Mouse (Mus musculus) embryo, embryonic 10 days (tissue): ENCODE measurements around the gene Elob.

ENCODE experiments used
- DNase-seq: peaks from one replicate; pipeline ENCODE4 v3.0.0-alpha.2; 2015; ENCODE audit warnings: low spot score

Elob gene

DNA sequence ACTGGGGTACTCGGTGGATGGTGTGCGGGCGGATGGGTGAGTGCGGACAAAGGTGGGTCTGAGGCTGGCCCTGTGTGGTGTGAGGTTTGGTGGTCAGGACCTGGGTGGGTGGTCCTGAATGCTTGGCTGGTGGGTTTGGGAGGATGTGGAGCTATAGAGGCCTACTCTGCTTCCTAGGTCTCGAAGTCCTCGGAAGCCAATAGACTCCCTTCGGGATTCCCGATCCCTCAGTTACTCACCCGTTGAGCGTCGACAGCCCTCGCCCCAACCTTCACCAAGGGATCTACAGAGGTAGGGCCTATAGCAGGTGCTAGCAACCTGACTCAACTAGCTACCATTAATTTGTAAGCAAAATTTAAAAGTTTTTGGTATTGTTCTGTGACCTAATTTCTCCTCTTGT lies 5.3 kb downstream of the Elob start:
- DNase-seq = no peak

GRCm38 (mm10) chr17:23823018-23823417 lies 5.9 kb downstream of the Elob start:
- DNase-seq = no peak

DNA sequence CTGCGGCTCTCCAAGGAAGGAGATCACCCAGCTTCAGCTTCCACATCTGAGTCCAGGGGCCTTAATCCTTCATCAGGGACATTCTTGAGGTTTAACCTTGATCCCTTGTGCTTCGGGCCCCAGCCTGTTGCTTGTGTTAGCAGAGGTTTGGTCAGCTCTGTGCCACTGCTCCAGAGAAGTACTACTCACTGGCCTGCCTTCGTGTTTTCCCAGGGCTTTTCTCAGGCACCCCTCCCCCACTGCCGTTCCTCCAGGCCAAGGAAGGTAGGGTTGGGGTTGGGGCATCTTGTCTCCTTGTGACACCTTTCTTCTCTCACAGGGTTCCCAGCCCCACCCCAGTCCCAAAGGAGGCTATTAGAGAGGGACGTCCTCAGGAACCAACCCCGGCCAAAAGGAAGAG lies 6.8 kb downstream of the Elob start:
- no peak for DNase-seq

DNA sequence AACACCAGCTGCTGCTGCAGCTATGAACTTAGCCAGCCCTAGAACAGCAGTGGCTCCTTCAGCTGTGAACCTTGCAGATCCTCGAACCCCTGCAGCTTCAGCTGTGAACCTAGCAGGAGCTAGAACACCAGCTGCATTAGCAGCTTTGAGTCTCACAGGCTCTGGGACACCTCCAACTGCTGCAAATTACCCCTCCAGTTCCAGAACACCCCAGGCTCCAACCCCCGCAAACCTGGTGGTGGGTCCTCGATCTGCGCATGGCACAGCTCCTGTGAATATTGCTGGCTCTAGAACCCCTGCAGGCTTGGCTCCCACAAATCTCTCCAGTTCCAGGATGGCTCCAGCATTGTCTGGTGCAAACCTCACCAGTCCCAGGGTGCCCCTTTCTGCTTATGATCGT lies 8.2 kb downstream of the Elob start:
- DNase-seq = no peak

- no peak for DNase-seq
Observed at GRCm38 (mm10) chr17:23819235-23819634, 9.7 kb downstream of the Elob start.

DNA sequence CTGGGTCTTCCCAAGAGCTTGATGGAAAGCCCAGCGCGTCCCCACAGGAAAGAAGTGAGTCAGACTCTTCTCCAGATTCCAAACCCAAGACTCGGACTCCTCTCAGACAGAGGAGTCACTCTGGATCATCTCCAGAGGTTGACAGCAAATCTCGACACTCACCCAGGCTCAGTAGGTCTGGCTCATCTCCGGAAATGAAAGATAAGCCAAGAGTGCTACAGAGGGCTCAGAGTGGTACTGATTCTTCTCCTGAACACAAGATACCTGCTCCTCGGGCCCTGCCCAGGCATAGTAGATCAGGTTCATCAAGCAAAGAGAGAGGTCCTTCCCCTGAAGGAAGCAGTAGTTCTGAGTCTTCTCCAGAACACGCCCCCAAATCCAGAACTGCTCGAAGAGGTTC lies 10.4 kb downstream of the Elob start:
- DNase-seq = no peak

- DNase-seq = no peak
Observed at GRCm38 (mm10) chr17:23815641-23816040, 13.3 kb downstream of the Elob start.

- no peak for DNase-seq
Observed at GRCm38 (mm10) chr17:23807918-23808317, 21.0 kb downstream of the Elob start.

- no peak for DNase-seq
Observed at GRCm38 (mm10) chr17:23806867-23807266, 22.1 kb downstream of the Elob start.

DNA sequence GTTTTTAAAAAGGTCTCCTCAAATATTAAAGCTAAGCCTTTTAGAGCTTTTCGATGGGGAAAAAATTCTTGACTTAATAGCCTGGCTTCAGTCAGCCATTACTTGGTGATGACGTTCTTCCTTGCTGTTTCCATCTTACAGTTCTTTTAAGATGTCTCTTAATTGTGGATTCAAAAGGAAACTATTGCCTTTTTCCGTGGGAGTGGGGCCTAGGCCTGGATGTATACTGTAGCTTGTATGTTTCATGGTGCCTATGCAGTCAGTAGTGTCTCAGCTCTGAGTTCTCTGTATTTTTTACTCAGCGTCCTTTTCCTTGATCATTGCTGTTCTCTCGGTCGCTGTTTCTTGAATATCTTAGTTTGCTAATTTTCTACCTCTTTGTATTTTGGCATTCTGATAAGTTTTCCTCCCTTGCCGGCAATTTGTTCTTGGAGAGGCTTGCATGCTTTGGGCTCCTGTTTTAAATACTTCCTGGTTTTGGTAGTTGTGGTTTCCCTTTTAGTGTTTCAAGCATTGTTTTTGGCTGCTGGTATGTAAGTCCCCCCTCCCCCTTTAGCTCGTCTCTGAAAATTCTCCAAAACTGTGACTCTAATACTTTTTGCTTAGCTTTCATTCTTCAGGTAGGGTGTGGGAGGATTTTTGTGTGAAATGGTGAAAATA lies 24.4 kb downstream of the Elob start:
- DNase-seq = no peak

DNA sequence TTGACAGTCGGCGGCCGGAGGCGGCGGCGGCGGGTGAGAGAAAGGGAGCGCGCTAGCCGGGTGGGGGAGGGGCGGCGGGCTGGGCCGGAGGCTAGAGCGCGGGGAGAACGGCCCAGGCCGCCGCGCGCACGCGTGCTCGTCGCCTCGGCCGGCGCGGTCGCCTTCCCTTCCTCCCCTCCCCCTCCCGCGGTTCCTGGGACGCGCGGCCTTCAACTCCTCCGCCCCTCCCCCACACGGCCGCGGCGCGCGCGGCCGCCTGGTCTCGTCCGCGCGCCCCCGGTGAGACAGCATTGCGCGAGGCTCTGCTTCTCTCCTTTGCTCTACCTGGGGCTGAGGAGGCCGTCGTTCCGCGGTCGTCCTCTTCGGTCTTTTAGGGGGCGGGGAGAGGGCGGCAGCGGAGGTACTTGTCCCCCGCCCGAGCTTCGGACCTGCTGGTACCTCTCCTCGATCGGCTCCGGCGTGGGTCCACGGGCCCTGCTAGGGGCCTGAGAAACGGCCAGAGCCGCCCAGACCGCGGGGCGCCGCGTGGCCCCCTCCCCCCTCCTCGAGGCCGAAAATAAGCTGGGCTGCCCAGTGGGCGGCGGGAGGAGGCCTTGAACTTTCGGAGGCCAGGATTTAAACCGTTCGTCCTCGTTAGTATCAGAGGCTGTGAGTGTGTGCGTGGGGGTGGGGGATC lies 25.4 kb downstream of the Elob start:
- DNase-seq = peak; percentile 88

GRCm38 (mm10) chr17:23802746-23803365 lies 26.1 kb downstream of the Elob start:
- peak; percentile 100 for DNase-seq

DNA sequence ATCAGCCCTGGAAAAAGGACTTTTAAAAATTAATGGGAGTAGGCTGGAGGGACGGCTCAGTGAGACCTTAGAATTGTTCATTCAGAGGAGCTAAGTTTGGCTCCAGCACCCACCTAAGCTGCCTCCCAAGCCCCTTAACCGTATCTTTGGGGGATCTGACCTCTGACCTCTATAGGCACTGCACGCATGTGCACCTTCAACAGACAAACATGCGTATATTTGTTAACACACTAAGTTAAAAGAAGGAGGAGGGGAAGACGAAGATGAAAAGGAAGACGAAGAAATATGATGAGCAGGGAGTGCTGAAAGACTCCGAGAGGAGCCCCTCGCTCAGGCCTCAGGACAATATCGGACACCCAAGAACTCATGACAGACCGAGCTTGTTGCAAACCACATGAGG lies 27.3 kb downstream of the Elob start:
- no peak for DNase-seq

DNA sequence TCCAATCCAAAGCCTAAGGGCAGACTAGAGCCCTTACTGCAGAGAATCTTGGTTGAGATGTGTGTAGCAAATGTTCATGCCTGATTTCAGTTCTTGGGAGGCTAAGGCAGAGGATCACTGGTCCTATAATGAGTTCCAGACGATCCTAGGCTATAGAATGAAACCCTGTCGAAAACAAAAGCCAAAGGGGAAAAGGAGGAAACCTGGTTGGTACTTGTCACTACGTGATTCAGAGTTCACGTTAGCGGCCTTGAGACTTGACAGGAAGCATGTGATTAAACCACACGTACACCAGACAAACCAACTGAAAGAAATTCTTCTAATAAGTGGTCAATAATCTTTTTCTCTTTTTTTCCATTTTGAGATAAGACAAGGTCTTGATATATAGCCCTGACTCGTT lies 31.6 kb downstream of the Elob start:
- no peak for DNase-seq

GRCm38 (mm10) chr17:23795323-23795722 lies 33.6 kb downstream of the Elob start:
- no peak for DNase-seq

- no peak for DNase-seq
Observed at GRCm38 (mm10) chr17:23791079-23791357, 37.9 kb downstream of the Elob start.

GRCm38 (mm10) chr17:23790269-23791078 lies 38.5 kb downstream of the Elob start, which contains the start of gene Srrm2:
Srrm2 (plus strand) TSS chr17:23790532.
- peak; percentile 84 for DNase-seq

GRCm38 (mm10) chr17:23789749-23790268 lies 39.1 kb downstream of the Elob start:
- DNase-seq = no peak

DNA sequence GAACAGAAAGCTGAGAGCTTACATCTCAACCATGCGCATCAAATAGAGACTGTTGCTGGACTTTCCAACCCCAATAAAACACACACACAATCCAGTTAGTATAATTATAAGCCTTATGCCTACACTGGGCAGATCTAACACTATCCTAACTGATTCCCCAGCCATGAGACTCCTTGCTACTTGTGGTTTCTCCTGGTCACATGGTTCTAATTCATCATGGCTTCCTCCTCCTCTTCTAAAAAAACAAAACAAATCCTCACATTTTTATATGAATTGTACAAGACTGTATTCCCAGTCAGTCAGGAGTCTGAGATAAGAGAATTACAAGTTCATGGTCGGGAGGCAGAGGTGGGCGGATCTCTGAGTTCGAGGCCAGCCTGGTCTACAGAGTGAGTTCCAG lies 40.0 kb downstream of the Elob start:
- DNase-seq = no peak

GRCm38 (mm10) chr17:23786510-23786931 lies 42.4 kb downstream of the Elob start:
- peak; percentile 69 for DNase-seq

DNA sequence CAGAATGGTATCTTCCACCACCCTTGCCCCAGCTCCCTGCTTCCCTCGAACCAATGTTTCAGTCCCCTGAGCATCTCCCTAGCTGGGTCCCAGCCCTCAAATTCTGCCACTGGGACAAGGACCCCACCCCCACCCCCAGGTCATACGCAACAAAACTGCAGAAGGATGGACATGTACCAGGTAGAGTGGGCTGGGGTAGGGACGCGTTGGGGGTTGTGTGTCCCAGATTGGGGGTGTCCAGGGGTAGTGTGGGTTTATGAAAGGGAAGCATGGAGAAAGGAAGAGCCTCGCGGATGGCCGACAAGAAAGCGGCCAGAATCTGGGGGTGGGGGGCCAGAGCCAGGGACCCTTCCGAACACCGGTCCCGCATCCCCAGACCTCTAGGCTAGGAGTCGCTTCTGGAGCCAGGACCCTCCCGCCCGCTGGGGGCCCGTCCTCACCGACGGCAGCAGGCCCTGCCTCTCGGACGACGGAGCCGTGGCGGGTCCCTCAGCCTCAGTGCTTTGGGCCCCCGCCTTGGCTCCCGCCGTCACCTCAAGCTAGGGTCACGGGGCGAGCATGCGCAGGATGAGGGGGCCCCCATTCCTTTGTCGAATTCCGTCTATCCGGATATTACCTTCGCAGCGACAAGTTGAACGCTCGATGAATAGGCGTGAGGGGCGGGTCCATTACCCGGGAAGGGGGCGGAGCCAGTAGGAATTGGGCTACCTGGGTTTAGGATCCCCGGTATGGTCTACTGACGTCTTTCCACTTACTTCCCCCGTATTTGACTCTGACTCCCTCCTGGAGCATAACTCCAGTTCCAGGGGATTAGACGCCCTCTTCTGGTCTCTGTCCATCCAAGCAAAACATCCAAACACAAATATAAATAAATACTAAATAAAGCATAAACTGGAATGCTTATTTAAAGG lies 43.1 kb downstream of the Elob start, which contains the start of gene Flywch2:
TSS of gene Flywch2 (minus strand) at position 521 of the 911 bp plus-strand sequence.
- DNase-seq = peak; percentile 83
